Mouse (Mus musculus) myocyte (in vitro differentiated cells): ENCODE data around the gene Tcf12.

Experiments
- CEBPB ChIP-seq: IDR thresholded peaks from 2 replicates; pipeline ENCODE4 v1.6.1; 2011; ENCODE audit warnings: mild to moderate bottlenecking, moderate library complexity; ENCODE audit not compliant: poor library complexity, insufficient read depth, severe bottlenecking
- MAX ChIP-seq: IDR thresholded peaks from one replicate; pipeline ENCODE4 v1.6.1; 2011; ENCODE audit warnings: low read depth, mild to moderate bottlenecking, control low read depth
- MYOD1 ChIP-seq, 3 experiments: IDR thresholded peaks; one replicate each; pipeline ENCODE4 v1.6.1; 2011; ENCODE audit warnings: control low read depth in 2 of 3, low read depth in 2 of 3, mild to moderate bottlenecking in 2 of 3, moderate library complexity in 1 of 3; ENCODE audit not compliant: insufficient read length in 2 of 3, control insufficient read depth in 1 of 3
- MYOG ChIP-seq, 3 experiments: IDR thresholded peaks; one replicate each; pipeline ENCODE4 v1.6.1; 2011; ENCODE audit warnings: control low read depth in 2 of 3, low read depth in 2 of 3, mild to moderate bottlenecking in 2 of 3; ENCODE audit not compliant: insufficient read length in 2 of 3, control insufficient read depth in 1 of 3, insufficient read depth in 1 of 3
- POLR2A ChIP-seq: IDR thresholded peaks from one replicate; pipeline ENCODE4 v1.6.1; 2011; ENCODE audit warnings: low read depth, mild to moderate bottlenecking, control low read depth, moderate library complexity; ENCODE audit not compliant: insufficient read length
- REST ChIP-seq: IDR thresholded peaks from one replicate; pipeline ENCODE4 v1.6.1; 2011; ENCODE audit warnings: mild to moderate bottlenecking, control low read depth, moderate library complexity; ENCODE audit not compliant: insufficient read depth, insufficient read length
- TCF12 ChIP-seq: IDR thresholded peaks from one replicate; pipeline ENCODE4 v1.6.1; 2011; ENCODE audit warnings: mild to moderate bottlenecking, control low read depth; ENCODE audit not compliant: poor library complexity, insufficient read depth, severe bottlenecking
- TCF3 ChIP-seq: IDR thresholded peaks from one replicate; pipeline ENCODE4 v1.6.1; 2011; ENCODE audit warnings: low read depth, control low read depth; ENCODE audit not compliant: insufficient read length

GRCm38 (mm10) chr9:71877867-71878266, 233.8 kb downstream of the Tcf12 start:
- TF ChIP-seq TCF3 (no peak), MYOG (IDR thresholded peaks at IDR 0.05; ENCODE audit: control insufficient read depth in 1 of 3, insufficient read depth in 1 of 3, insufficient read length in 2 of 3, low read depth in 2 of 3) (no peak), CEBPB (no peak), TCF12 (no peak), REST (no peak), POLR2A (no peak), MAX (no peak), MYOD1 (IDR thresholded peaks at IDR 0.05; ENCODE audit: control insufficient read depth in 1 of 3, insufficient read length in 2 of 3, low read depth in 2 of 3) (no peak)
